Mouse (Mus musculus): ENCODE data around the gene Shoc2. TPM values are rescaled to one million over a fixed set of nuclear protein-coding genes. Genes with fewer than 3 reads are reported as not detected.
A peak's percentile ranks its signal among the peaks of the same experiment; 100 is the strongest.

Shoc2 gene
- polyA plus RNA-seq, 1 experiment from 2014 or later = 34.5 TPM

- no peak for TF ChIP-seq CTCF (IDR thresholded peaks at IDR 0.05; ENCODE audit: low read depth)
- Histone ChIP-seq H3K9ac (ENCODE audit: low read depth, low read length) (peak overlapping the region; percentile 18; the same call in 1 of the 2 replicates), H3K36me3 (ENCODE audit: insufficient read depth, low read length) (no peaks in the 10 kb centered on the region), H3K4me1 (replicated peaks; ENCODE audit: insufficient read depth, low read length) (peaks cover 17% of the 10 kb centered on the region), H3K9me3 (replicated peaks; ENCODE audit: low read length) (no peaks in the 10 kb centered on the region), H3K4me2 (ENCODE audit: low read length) (peak overlapping the region; percentile 99), H3K27me3 (ENCODE audit: insufficient read depth, low read length) (peaks cover 36% of the 10 kb centered on the region), H3K4me3 (replicated peaks; ENCODE audit: low read depth, low read length) (peak overlapping the region; percentile 49), H3K27ac (no peak overlapping the region)
- WGBS = 1% methylated on average over 46 of the region's 46 CpGs
- ATAC-seq (replicated peaks; ENCODE audit: low FRiP score, low read depth) = no peak
- peak; percentile 3 for DNase-seq (ENCODE audit: low spot score)
These were observed 102.6 kb downstream of the Shoc2 start for GRCm38 (mm10) chr19:54046684-54047070.

- Histone ChIP-seq H3K9ac (ENCODE audit: low read depth, low read length) (0 out of 2 replicates have a peak overlapping the region, but pooled peaks have one; percentile 18), H3K4me2 (ENCODE audit: low read length) (peak overlapping the region; percentile 99), H3K27ac (no peak overlapping the region), H3K4me1 (replicated peaks; ENCODE audit: insufficient read depth, low read length) (peaks cover 17% of the 10 kb centered on the region), H3K4me3 (replicated peaks; ENCODE audit: low read depth, low read length) (peak overlapping the region; percentile 49), H3K27me3 (ENCODE audit: insufficient read depth, low read length) (peaks cover 36% of the 10 kb centered on the region), H3K9me3 (replicated peaks; ENCODE audit: low read length) (no peaks in the 10 kb centered on the region), H3K36me3 (ENCODE audit: insufficient read depth, low read length) (no peaks in the 10 kb centered on the region)
- no peak for TF ChIP-seq CTCF (IDR thresholded peaks at IDR 0.05; ENCODE audit: low read depth)
- ATAC-seq (replicated peaks; ENCODE audit: low FRiP score, low read depth) (no peak), DNase-seq (ENCODE audit: low spot score) (peak; percentile 27)
- WGBS = 4% methylated on average over 27 of the region's 27 CpGs
These were observed 103.4 kb downstream of the Shoc2 start for GRCm38 (mm10) chr19:54047386-54048050.

GRCm38 (mm10) chr19:54048161-54048885 lies 104.2 kb downstream of the Shoc2 start:
- WGBS = 13% methylated on average over 13 of the region's 13 CpGs
- no peak for TF ChIP-seq CTCF (IDR thresholded peaks at IDR 0.05; ENCODE audit: low read depth)

GRCm38 (mm10) chr19:54051651-54052050 lies 107.5 kb downstream of the Shoc2 start:
- no peak overlapping the region for H3K4me3 ChIP-seq (replicated peaks; ENCODE audit: low read depth, low read length)
- TF ChIP-seq CTCF (IDR thresholded peaks at IDR 0.05; ENCODE audit: low read depth) = no peak
- no peak overlapping the region for H3K27ac ChIP-seq
- WGBS = 64% methylated on average over 4 of the region's 4 CpGs
- H3K4me2 ChIP-seq (ENCODE audit: low read length) = no peak overlapping the region
- no peaks in the 10 kb centered on the region for H3K36me3 ChIP-seq (ENCODE audit: insufficient read depth, low read length)
- peaks cover 9% of the 10 kb centered on the region; the same call in 1 of the 2 replicates for H3K4me1 ChIP-seq (replicated peaks; ENCODE audit: insufficient read depth, low read length)
- H3K27me3 ChIP-seq (ENCODE audit: insufficient read depth, low read length) = peaks cover 25% of the 10 kb centered on the region
- ATAC-seq (replicated peaks; ENCODE audit: low FRiP score, low read depth) (no peak), DNase-seq (ENCODE audit: low spot score) (no peak)
- no peaks in the 10 kb centered on the region for H3K9me3 ChIP-seq (replicated peaks; ENCODE audit: low read length)
- no peak overlapping the region for H3K9ac ChIP-seq (ENCODE audit: low read depth, low read length)

More at GRCm38 (mm10) chr19:54048161-54048885, 104.2 kb downstream of the Shoc2 start:
- no peak overlapping the region for H3K9ac ChIP-seq (ENCODE audit: low read depth, low read length)
- H3K4me2 ChIP-seq (ENCODE audit: low read length) = 0 out of 2 replicates have a peak overlapping the region, but pooled peaks have one; percentile 6
- H3K4me1 ChIP-seq (replicated peaks; ENCODE audit: insufficient read depth, low read length) = peaks cover 17% of the 10 kb centered on the region
- no peaks in the 10 kb centered on the region for H3K36me3 ChIP-seq (ENCODE audit: insufficient read depth, low read length)
- H3K4me3 ChIP-seq (replicated peaks; ENCODE audit: low read depth, low read length) = no peak overlapping the region
- H3K27ac ChIP-seq = no peak overlapping the region
- ATAC-seq (replicated peaks; ENCODE audit: low FRiP score, low read depth) = no peak
- H3K9me3 ChIP-seq (replicated peaks; ENCODE audit: low read length) = no peaks in the 10 kb centered on the region
- peak; percentile 22 for DNase-seq (ENCODE audit: low spot score)
- peaks cover 36% of the 10 kb centered on the region for H3K27me3 ChIP-seq (ENCODE audit: insufficient read depth, low read length)

- Histone ChIP-seq H3K27me3 (ENCODE audit: insufficient read depth, low read length) (no peaks in the 10 kb centered on the region), H3K9ac (ENCODE audit: low read depth, low read length) (no peak overlapping the region), H3K4me2 (ENCODE audit: low read length) (no peak overlapping the region), H3K4me1 (replicated peaks; ENCODE audit: insufficient read depth, low read length) (no peaks in the 10 kb centered on the region), H3K9me3 (replicated peaks; ENCODE audit: low read length) (no peaks in the 10 kb centered on the region), H3K27ac (no peak overlapping the region), H3K36me3 (ENCODE audit: insufficient read depth, low read length) (no peaks in the 10 kb centered on the region), H3K4me3 (replicated peaks; ENCODE audit: low read depth, low read length) (no peak overlapping the region)
- ATAC-seq (replicated peaks; ENCODE audit: low FRiP score, low read depth) (no peak), DNase-seq (ENCODE audit: low spot score) (no peak)
- 71% methylated on average over 5 of the region's 5 CpGs for WGBS
- no peak for TF ChIP-seq CTCF (IDR thresholded peaks at IDR 0.05; ENCODE audit: low read depth)
These were observed 111.7 kb downstream of the Shoc2 start for GRCm38 (mm10) chr19:54055845-54056244.

GRCm38 (mm10) chr19:54068447-54068846 lies 124.3 kb downstream of the Shoc2 start:
- H3K4me1 ChIP-seq (replicated peaks; ENCODE audit: insufficient read depth, low read length) = no peaks in the 10 kb centered on the region
- no peaks in the 10 kb centered on the region for H3K27me3 ChIP-seq (ENCODE audit: insufficient read depth, low read length)
- DNase-seq (ENCODE audit: low spot score) (no peak), ATAC-seq (replicated peaks; ENCODE audit: low FRiP score, low read depth) (no peak)
- H3K36me3 ChIP-seq (ENCODE audit: insufficient read depth, low read length) = no peaks in the 10 kb centered on the region
- H3K9me3 ChIP-seq (replicated peaks; ENCODE audit: low read length) = no peaks in the 10 kb centered on the region
- TF ChIP-seq CTCF (IDR thresholded peaks at IDR 0.05; ENCODE audit: low read depth) = no peak
- H3K9ac ChIP-seq (ENCODE audit: low read depth, low read length) = no peak overlapping the region
- no peak overlapping the region for H3K4me3 ChIP-seq (replicated peaks; ENCODE audit: low read depth, low read length)
- H3K4me2 ChIP-seq (ENCODE audit: low read length) = no peak overlapping the region
- no peak overlapping the region for H3K27ac ChIP-seq
- 72% methylated on average over 7 of the region's 7 CpGs for WGBS
